Mouse (Mus musculus): ENCODE results near the gene Vps52.
A peak's percentile ranks its signal among the peaks of the same experiment; 100 is the strongest.
"Not testable (repeated sequence)": the region's sequence is repeated elsewhere in the genome, so short reads cannot be mapped to it uniquely, and the experiment has no call there.

Gene Vps52

DNA sequence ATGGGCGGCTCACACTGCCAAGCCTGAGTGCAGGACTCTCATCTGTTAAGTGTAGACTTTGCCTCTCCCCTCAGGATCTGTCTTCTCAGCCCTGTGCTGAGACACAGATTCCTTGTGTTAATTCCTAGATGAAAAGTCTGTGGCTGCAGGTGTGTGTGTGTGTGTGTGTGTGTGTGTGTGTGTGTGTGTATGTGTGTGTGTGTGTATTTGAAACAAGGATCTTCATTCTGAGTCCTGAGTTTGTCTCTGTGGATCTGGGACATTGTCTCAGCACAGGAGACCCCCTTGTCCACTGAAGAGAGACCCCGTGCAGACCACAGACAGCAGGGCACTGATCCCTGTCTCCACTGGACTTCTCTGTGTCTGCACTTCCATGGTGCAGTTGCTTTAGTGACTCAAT, 45.2 kb downstream of the Vps52 start:
- not testable (repeated sequence) for DNase-seq (ENCODE audit: low spot score in 2 of 2)

DNA sequence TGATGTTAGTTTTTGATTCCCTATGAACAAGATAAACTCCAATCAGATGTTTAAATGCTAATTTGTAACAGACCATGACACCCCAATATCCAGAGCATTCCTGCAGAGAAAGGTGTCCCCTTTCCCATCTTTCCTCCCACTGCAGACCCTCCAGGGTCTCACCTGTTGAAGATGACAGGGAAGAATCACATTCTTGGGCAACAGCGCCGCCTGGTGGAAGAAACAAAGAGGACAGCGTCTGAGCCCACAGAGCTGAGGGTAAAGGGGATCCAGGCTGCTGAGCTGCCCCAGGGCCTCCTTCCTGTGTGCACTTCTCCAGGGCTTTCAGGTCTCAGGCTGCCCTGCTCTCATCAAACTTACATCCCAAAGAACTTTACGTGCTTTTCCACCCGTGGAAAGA, 47.8 kb downstream of the Vps52 start:
- peak in 1 of 2 experiments; percentile 57 for DNase-seq (ENCODE audit: low spot score in 2 of 2)

- no peak for DNase-seq (ENCODE audit: low spot score in 2 of 2)
Measured at GRCm38 (mm10) chr17:34006570-34006969, 51.0 kb downstream of the Vps52 start.

DNA sequence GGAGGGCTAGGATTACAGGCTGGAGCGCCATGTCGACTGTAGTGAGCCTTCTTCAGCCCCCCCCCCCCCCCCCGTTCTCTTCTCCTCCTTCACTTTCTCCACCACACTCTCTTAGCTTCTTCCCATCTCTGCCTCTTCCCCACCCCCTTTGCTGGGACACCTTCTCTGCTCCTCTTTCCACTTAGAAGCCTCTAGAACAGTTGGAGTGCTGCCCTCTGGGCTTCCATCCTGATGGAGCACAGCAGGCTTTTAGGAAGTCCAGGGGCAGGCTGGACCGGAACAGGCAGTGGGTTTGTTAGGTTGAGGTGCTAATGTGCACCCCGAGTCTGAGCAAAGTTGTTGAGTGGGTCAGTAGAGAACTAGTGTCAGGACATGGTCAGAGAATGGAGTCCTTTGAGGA, 54.5 kb downstream of the Vps52 start:
- no peak for DNase-seq (ENCODE audit: low spot score in 2 of 2)

DNA sequence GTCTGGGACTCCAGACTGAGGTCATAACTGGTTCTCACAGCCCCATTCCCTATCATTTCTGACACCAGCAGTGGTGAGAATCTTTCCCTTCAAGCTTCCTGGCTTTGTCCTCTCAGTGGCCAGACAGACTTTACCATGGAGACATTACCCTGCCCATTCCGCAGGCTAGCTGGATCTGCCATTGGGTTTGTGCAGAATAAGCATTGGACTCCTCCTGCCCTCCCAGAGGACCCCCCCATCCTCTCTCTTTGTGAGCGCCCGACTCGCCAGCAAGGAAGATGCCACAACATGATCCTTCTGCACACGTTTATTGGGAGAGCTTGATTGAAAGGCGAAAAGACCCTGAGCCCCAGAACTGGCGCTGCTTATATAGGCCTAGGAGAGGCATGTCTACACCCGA, 57.8 kb downstream of the Vps52 start:
- no peak for DNase-seq (ENCODE audit: low spot score in 2 of 2)

Measured in spleen, postnatal 14 days (tissue).